Mouse (Mus musculus) ovary, adult 18-20 months (tissue): Measurements from ENCODE around the gene Pfkp.

Experiments
- DNase-seq: peaks from one replicate; pipeline ENCODE4 v3.0.0; 2022; ENCODE audit warnings: low spot score, mixed read lengths

The Pfkp gene

DNA sequence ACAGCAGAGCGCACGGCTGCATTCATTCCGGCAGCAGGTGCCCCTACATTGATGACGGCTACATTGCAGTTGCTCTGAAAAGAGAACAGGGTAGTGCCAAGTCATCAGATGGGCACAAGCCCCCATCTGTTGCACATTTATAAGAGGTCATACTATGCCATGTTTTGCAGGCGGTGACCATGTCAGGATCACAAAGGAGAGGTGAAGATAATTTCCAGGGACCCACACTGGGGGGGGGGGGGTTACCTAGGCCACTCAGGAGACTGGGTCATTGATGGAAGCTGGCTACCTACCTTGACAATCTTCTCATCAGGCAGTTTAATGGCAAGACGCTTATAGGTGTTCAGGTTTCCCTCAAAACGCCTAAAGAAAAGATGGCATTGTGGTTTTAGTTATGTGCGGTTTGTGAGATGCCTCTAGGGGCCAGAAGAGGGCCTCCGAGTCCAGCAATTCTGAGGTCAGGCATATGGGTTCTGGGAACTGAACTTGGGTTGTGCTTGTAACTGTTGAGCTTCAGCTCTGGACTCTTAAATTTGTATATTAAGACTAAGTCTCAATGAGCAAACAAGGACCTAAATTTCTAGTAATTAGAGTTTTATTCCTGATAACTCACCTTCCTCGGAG, 45.7 kb downstream of the Pfkp start:
- no peak for DNase-seq

DNA sequence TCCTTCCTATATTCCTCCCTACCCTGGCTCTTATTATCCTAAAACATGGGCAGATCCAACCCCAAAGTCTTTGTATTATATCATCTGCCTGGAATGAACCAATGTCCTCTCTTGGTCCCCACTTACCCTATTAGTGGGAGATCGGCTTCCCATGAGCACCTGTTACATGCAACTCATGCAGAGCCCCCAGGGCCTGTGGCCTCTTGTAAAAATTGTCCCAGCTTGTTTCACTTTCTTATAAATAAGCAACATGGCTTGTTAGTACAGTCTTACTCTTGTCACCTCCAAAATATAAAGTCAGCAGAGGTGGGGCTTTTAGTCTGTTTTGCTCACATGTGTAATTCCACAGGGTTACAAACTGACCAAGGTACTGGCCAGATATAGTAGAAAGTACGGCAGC, 46.9 kb downstream of the Pfkp start:
- no peak for DNase-seq

DNA sequence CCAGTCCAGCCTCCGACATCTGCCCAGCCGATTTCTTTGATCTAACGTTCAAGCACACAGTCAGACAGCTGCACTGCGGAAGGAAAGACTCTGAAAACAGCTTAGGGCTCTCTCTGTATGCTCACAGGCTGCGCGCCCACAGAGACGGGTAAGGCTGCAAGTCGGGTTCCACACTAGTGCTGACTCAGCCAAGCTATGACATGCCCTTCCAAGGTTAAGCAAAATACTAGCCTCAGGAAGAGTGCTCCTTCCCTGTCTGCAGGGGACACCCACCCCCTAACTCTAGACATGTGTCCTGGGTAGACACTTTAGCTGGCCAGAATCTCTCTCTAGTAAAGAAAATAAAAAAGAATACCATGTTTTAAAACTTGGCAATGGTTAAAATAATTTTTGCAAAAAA, 48.0 kb downstream of the Pfkp start:
- DNase-seq: no peak

DNA sequence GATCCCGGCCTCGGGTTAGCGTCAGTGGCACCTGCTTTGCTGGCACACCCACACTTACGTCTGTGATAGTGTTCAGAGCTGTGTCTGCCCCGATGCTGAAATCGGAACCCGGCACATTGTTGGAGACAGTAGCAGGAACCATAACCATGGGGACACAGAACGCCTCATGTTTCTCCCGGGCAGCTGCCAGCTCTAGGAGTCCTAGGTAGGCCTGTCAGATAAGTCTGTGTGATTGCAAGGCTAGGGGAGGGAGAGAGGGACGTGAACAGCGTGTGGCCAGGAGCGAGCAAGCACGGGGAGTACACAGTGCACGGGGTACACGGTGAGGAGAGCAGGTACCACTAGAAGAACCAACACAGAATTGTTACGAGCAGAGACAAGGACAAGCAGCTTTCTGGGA, 50.8 kb downstream of the Pfkp start:
- DNase-seq: no peak

DNA sequence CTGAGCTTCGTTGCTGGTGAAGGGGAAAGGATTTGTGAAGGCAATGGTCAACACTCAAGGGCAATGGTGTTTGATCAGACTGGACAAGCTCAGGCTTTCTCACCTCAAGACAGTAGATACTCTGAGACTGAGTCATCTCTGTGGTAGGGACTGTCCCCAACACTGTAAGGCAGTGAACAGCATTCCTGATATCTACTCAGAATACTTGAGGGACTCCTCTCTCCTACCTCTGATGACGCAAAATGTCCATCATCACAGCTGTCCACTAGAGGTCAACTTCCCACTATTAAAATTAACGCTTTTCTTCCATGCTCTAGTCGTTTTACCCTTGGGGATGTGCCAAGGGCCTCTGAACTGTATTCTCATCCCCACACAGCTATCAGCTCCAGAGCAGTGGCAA, 53.2 kb downstream of the Pfkp start:
- DNase-seq: no peak

DNA sequence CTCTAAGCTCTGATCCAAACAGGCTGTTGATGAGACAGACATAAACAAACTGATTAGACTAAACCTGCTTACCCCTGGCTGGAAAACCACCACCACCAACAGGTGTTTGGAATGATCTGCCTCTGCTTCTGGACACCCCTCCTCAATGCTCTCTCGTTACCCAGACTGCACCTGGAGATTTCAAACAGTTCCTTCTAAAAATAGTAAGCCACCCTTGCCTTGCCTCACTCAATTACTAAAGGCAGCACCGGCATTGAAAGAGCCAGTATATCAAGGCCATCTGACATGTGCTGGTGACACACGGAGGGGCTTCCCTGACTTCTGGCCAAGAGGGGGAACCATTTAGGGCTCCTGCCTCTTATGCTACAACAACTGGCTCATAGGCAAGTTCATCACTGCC, 57.7 kb downstream of the Pfkp start:
- no peak for DNase-seq

DNA sequence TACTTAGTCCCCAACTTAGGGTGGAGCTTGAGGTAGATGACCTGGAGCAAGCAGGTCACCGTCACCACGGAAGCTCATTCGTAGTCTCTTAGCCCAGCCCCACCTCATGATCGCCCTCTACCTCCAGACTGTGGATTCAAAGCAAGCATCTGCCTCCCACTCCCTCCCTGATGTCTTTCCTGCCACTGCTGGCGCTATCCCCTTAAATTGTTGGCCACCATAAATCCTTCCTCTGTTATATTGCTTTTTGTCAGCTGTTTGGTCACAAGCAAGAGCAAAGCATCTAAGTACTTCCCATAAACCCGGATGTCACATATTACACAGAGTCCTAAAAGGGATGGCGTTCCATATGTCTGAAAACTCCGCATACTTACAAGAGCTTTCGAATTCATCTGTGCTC, 62.6 kb downstream of the Pfkp start:
- DNase-seq: no peak

DNA sequence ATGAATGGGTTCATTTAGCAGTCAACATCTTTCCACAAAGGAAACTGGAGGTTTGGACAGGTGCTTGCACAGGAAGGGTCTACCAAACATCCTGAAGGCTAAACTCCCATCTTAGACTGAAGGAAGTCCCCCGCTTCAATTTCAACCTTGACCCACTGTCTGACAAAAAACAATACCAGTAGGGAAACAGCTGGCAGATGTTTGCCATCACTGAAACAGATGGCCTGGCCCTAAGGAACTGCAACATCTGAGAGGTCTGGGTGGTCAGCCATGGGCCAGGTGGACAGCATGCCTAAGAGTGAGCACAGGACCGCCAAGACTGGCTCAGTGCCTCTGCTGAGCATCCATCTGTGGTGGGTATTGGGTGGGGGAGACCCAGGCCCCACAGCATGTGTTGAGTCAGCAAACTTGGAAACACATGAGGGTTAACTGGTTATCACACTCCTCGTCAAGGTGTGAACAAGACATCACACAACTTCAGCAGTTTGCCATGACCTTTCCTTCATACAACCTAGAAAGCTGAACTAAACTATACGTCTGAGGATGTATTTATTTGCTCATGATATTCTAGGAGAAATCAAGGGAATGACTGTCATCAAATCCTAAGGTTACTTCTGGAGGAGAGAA, 65.0 kb downstream of the Pfkp start:
- DNase-seq: no peak

DNA sequence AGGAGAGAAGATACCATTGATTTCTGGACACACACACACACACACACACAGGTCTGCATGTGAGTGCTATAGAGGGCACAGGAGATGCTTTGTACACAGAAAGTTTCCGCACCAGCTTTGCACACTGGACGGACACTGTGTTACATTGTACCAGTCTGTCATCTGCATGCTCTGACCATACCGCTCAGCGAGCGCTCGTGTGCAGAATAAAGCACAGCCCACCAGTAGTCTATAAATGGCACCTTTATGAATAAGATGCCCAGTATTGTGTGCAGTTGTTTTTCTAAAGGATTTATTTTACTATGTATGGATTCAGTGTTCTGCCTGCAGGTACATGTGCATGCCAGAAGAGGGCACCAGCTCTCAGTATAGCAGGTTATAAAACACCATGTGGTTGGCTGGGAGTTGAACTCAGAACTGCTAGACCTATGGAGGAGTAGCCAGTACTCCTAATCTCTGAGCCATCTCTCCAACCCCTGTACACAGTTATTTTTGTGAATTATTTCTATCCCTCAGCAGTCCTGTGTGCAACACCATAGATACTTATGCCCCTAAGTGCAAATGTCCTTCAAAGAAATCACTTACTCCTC, 72.6 kb downstream of the Pfkp start:
- no peak for DNase-seq

DNA sequence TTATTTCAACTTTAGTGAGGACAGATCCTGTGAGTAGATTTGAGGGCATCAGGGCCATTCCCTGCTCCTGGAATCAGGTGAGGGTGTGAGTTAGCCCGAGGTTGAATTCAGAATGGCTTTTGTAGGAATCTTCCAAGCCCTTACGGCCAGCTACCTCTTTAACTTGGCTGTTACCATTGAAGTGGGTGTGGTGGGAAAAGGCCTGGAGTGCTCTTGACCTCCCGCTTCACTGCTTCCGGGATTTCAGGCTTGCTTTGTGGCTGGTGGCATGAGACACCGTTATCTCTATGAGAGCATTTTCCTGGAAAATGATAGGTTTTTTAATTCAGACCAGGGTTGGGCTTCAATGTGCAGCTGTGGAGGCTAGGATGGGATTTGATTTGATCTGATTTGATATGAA, 83.0 kb downstream of the Pfkp start:
- no peak for DNase-seq

DNA sequence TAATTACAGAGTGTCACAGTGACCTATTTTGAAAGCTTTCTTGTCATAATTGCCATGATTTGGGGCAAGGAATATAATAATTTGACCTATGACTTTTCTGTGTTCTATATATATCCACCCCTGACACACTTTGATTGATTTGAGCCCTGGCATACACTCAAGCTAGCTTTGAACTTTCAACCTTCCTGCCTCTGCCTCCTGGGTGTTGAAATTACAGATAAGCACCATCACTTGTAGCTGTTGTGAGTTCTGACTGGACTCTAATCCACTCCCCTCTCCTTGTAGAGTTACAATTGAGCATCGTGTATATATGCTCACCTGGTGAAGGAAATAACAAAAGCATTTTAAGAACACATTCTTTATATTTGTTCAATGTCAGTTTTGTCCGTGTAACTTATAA, 86.2 kb downstream of the Pfkp start:
- DNase-seq: no peak

DNA sequence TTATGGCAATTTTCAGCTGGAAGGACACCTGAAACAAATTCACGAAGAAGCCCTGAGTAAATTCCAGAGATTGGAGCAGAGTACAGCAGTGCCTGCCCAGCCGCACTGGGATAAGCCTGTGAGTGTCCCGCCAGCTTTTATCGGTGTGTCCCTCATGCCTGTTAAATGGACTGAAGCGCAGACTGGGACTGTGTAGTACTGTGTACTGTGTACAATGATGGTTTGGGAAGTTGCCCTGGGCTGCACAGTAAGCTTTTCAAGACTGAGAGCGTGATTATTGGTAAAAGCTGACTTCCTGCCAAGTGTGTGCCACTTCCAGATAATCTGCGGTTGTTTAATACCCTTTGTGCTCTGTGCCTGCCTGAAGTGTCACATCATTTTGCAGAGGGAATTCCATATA, 90.8 kb downstream of the Pfkp start:
- no peak for DNase-seq

DNA sequence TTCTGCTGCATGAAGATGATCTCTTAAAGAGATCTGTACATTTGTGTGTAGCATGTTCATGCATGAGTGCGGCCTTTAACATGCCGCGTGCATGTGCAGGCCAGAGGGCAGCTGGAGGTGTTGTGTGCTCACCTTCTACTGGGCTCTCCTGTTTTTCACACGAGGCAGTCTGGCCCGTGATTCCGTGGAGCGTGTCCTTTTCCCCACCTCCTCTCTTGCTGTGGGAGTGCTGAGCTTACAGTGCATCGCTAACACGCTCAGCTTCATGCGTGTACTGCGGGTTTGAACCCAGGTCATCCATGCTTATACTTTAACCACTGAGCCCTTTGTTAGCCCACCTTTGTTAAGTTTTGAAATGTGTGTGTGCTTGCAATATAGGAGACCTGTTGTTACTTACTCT, 92.9 kb downstream of the Pfkp start:
- no peak for DNase-seq

DNA sequence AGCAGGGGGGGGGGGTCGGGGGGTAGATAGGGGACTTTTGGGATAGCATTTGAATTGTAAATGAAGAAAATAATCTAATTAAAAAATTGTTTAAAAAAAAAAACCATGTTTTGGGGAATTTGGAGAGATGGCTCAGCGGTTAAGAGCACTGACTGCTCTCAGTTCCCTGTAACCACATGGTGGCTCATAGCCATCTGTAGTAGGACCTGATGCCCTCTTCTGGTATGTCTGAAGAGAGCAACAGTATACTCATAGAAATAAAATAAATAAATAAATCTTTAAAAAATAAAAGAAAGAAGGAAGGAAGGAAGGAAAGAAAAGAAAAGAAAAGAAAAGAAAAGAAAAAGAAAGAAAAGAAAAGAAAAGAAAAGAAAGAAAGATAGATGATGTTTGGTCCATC, 94.9 kb downstream of the Pfkp start:
- DNase-seq: no peak

DNA sequence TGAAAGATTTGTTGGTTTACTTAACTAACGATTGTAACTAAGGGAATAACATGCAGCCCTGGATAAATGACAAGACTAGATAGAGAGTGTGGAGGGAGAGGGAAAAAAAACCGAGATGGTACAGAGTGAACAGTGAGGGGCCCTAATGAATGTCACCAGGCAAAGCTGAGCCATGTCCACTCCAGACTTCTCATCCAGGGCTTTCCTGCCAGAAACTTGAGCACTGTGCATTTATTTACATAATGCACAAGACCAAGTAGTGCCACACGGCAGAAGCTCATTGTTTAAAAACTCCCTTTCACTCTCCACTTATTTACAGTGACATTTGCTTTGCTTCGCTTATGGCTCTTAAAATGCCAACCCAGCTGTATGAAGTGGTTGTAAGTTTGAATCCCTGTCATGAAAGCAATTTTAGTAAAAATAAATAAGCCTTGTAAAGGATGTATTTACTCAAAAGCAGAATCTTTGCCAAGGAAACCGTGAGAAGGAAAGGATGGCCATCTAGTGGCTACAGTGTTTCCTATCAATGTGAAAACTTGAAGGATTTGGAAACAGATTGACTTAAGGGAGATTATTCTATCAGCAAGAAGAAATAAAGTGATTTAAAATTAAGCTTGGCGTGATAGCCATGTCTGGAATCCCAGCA, 113.2 kb downstream of the Pfkp start:
- no peak for DNase-seq

DNA sequence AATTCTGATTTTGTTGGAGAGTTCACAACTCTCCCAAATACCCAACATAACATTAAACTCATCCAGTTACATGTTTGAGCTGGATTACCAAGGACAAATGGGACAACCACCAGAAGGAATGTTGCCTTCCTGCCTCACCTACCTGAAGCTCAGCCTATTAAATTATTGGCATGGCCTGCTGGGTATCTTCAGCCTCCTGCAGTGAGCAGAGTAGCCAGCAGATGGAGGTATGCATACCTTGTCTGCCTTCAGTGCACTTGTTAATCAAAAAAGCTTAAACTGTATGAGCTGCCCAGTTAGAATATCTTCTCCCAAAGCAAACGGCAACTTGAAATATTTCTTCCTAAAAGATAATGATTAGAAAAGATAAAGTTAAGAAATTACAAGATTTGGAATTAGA, 115.9 kb downstream of the Pfkp start:
- DNase-seq: no peak
